Mouse (Mus musculus) lung, embryonic 14.5 days (tissue): Measurements from ENCODE around the gene Plppr2. TPM values are rescaled to one million over a fixed set of nuclear protein-coding genes. Genes with fewer than 3 reads are reported as not detected.

Experiments
- ATAC-seq: fragments of 200-750 bp; cut with Nextera tagmentation; 2 replicates; pipeline ENCODE4 v1.8.0; 2017; ENCODE audit warnings: mild to moderate bottlenecking, moderate TSS enrichment, moderate library complexity; ENCODE audit not compliant: insufficient read depth
- DNase-seq: peaks from one replicate; pipeline ENCODE4 v3.0.0-alpha.2; 2015
- H3K27ac ChIP-seq: fragments of 300-500 bp; sonication (generic); 2 replicates; pipeline ENCODE4 v1.5.1; 2014; ENCODE audit warnings: low read depth, mild to moderate bottlenecking, moderate library complexity
- H3K27me3 ChIP-seq: fragments of 300-500 bp; sonication (generic); 2 replicates; pipeline ENCODE4 v1.6.1; 2014; ENCODE audit warnings: low read length, control low read depth; ENCODE audit not compliant: insufficient read depth
- H3K36me3 ChIP-seq: fragments of 300-500 bp; sonication (generic); 2 replicates; pipeline ENCODE4 v1.6.1; 2014; ENCODE audit warnings: control low read depth; ENCODE audit not compliant: insufficient read depth
- H3K4me1 ChIP-seq: fragments of 300-500 bp; sonication (generic); 2 replicates; pipeline ENCODE4 v1.6.1; 2014; ENCODE audit warnings: antibody characterized with exemption, control low read depth; ENCODE audit not compliant: insufficient read depth
- H3K4me2 ChIP-seq: fragments of 300-500 bp; sonication (generic); 2 replicates; pipeline ENCODE4 v1.6.1; 2014; ENCODE audit warnings: mild to moderate bottlenecking
- H3K4me3 ChIP-seq: fragments of 300-500 bp; sonication (generic); 2 replicates; pipeline ENCODE4 v1.5.1; 2014; ENCODE audit warnings: low read depth, low read length
- H3K9ac ChIP-seq: fragments of 300-500 bp; sonication (generic); 2 replicates; pipeline ENCODE4 v1.6.1; 2014
- H3K9me3 ChIP-seq: fragments of 300-500 bp; sonication (generic); 2 replicates; pipeline ENCODE4 v1.6.1; 2016; ENCODE audit warnings: low read depth, low read length, control low read depth
- CTCF ChIP-seq: IDR thresholded peaks from 2 replicates; pipeline ENCODE4 v1.5.1; 2016; ENCODE audit warnings: antibody characterized with exemption, low read depth
- WGBS: fragments of 180-500 bp; shearing (Covaris S2); extraction: QIAGEN DNeasy Blood & Tissue Kit; methylation state at CpG from one replicate; pipeline ENCODE4 v1.1.7; 2014; 5-methylcytosine and 5-hydroxymethylcytosine counted together
- polyA plus RNA-seq: library from polyadenylated mRNA; unstranded; fragments of >200 nt; fragmentation: Nextera tagmentation; extraction: Ambion mirVana; gene quantifications from 2 replicates; pipeline ENCODE4 v1.2.1, GENCODE M21; 2014

Plppr2 gene
- 7.7 and 10.2 TPM in 2 replicates for polyA plus RNA-seq

DNA sequence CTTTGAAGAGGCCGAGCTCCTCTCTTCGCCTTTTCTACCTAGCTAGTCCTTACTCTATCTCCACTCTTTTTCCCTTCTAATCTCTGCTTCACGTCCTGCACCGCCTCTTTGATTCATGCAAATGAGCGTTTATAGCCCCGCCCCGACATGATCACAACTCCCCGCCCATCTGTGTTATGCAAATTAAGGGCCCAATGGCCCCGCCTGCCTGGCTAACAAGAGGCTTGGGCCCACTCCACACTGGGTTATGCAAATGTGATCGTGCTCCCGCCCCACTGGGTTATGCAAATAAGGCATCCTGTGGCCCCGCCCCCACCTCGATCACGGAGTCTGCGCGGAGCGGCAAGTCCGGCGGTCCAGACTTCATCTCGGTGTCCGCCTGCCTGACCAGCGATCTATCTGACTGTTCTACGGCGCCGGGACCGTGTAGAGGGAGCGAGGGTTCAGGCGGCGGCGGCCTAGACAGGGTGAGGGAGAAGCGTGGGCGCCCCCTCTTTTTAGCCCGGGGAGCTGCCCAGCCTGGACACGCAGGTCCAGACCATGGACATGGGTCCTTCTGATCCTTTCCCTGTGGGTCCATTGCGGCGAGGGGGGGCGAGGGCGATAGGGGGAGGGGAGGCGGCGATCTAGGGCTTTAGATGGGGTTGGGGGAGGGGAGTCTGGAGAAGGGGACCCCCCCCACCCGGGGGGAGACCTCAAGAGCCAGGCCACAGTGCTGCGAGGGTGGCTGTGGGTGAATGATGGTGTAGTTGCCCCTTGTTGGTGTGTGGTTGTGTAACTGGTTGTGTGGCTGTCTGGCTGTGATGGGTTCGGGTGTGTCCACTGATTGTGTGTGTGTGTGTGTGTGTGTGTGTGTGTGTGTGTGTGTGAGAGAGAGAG, at the start of gene Plppr2:
Gene Plppr2, plus strand, starts transcription at position 342 of the 879 bp plus-strand sequence.
- H3K9ac ChIP-seq = peak within 1 kb of the TSS; percentile 49
- peak within 1 kb of the TSS; percentile 75 for H3K4me2 ChIP-seq
- no peaks in the 10 kb centered on the region for H3K27me3 ChIP-seq
- no peaks in the 10 kb centered on the region for H3K9me3 ChIP-seq
- WGBS = 2% methylated on average over 42 of the region's 43 CpGs
- H3K27ac ChIP-seq = no peak within 1 kb of the TSS
- peak within 1 kb of the TSS; percentile 52 for H3K4me3 ChIP-seq
- no peaks in the 10 kb centered on the region for H3K36me3 ChIP-seq
- TF ChIP-seq CTCF = no peak
- peak; percentile 98 for ATAC-seq
- peak; percentile 99 for DNase-seq
- peaks cover 3% of the 10 kb centered on the region; the same call in 1 of the 2 replicates for H3K4me1 ChIP-seq

GRCm38 (mm10) chr9:21889229-21889628, 47.6 kb upstream of the Plppr2 start:
- ATAC-seq = no peak
- H3K4me2 ChIP-seq = no peak overlapping the region
- 53% methylated on average over 3 of the region's 3 CpGs for WGBS
- no peak for DNase-seq
- no peaks in the 10 kb centered on the region for H3K9me3 ChIP-seq
- no peak overlapping the region for H3K27ac ChIP-seq
- no peaks in the 10 kb centered on the region for H3K4me1 ChIP-seq
- H3K27me3 ChIP-seq = no peaks in the 10 kb centered on the region
- H3K36me3 ChIP-seq = no peaks in the 10 kb centered on the region
- no peak for TF ChIP-seq CTCF
- no peak overlapping the region for H3K4me3 ChIP-seq
- H3K9ac ChIP-seq = no peak overlapping the region

DNA sequence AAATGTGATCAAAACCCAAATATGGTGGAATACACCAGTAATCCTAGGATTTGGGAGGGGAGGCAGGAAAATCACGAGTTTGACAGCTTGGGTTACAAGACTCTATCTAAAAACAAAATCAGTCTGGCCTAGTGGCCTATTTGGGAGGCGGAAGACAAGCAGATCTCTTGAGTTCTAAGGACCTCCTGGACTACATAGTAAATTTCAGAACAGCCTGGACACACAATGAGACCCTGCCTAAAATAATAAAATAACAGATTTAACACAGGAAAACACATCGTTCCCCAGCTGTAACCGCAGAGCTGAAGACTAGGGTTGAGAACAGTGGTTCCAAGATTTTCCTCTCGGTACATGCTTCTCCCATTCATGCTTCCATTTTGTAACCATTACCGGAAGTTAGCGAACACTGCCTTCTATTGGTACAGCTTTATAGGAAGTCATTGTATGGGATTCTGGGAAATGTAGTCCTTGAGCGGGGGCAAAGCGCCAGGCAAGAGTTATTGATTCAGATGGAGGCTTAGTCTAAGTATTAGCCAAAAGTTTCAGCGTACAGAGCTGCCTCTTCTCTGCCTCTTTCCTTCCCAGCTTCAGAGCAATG, 35.5 kb upstream of the Plppr2 start:
- 10% methylated on average over 10 of the region's 10 CpGs for WGBS
- peak overlapping the region; percentile 18; the same call in 1 of the 2 replicates for H3K9ac ChIP-seq
- no peaks in the 10 kb centered on the region for H3K9me3 ChIP-seq
- H3K4me1 ChIP-seq = no peaks in the 10 kb centered on the region
- H3K4me2 ChIP-seq = peak overlapping the region; percentile 56
- no peak overlapping the region for H3K27ac ChIP-seq
- no peaks in the 10 kb centered on the region for H3K36me3 ChIP-seq
- TF ChIP-seq CTCF = peak; percentile 27; the same call in 1 of the 2 replicates
- DNase-seq = peak; percentile 92
- no peaks in the 10 kb centered on the region for H3K27me3 ChIP-seq
- H3K4me3 ChIP-seq = peak overlapping the region; percentile 28
- peak; percentile 90 for ATAC-seq

GRCm38 (mm10) chr9:21904031-21904430, 32.8 kb upstream of the Plppr2 start:
- Histone ChIP-seq H3K4me1 (no peaks in the 10 kb centered on the region), H3K9me3 (no peaks in the 10 kb centered on the region), H3K27me3 (no peaks in the 10 kb centered on the region), H3K9ac (no peak overlapping the region), H3K27ac (no peak overlapping the region), H3K4me3 (no peak overlapping the region), H3K36me3 (no peaks in the 10 kb centered on the region), H3K4me2 (no peak overlapping the region)
- no peak for TF ChIP-seq CTCF
- ATAC-seq = no peak
- 78% methylated on average over 4 of the region's 4 CpGs for WGBS
- no peak for DNase-seq

DNA sequence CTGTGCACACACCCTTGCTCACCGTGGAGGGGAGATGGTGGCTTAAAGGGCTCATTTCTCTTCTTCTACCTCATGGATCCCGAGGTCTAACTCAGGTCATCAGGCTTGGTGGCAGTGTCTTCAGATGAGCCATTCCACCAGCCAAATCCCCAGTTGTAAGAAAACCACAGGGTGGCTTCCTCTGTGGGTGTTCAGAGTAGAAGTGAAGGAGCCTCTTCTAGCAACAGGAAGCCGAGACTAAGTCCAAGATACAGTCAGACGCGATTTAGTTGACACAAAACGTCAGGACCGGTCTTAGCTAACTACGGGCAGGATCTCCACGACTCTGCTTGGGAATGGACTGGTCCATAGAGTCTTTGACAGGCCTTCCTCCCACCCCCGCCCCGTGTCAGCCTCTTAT, 28.6 kb upstream of the Plppr2 start:
- Histone ChIP-seq H3K36me3 (no peaks in the 10 kb centered on the region), H3K9ac (no peak overlapping the region), H3K27ac (no peak overlapping the region), H3K27me3 (no peaks in the 10 kb centered on the region), H3K4me1 (no peaks in the 10 kb centered on the region), H3K4me3 (no peak overlapping the region), H3K4me2 (no peak overlapping the region), H3K9me3 (no peaks in the 10 kb centered on the region)
- no peak for TF ChIP-seq CTCF
- 72% methylated on average over 11 of the region's 11 CpGs for whole genome bisulfite sequencing
- no peak for DNase-seq
- ATAC-seq = no peak

DNA sequence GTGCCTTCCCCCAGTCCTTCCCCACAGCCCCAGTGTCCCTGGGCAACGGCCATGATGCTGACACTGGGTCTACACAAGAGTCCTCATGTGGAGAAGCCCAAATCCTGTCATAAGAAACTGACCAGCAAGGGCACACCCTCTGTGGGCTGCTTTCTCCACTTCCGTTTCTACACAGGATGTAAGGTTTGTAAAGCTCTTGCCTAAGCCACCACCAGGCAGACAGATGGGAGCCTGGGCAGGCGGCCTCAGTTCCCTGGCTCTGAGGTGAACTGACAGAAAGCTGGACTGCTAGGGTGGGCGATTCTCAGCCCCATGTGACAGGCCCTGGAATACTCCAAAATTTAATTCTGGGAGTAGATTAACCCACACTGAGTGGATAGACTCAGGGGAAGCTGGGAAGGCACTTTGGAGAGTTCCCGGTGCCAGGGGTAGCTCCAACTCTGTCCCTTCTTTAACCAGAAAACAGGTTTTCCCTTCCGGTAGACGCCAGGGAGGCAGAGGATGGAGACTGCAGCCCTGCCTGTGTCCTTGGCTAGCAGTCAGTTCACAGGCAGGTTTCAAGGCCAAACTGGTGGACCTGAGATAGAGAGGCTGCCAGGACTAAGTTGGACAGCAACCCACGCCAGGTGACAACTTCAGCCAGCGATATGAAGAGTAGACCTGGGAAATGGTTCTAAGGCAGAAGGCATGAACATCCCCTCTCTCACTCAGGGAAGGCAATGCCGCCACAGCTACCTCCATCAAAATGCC, 27.2 kb upstream of the Plppr2 start:
- Histone ChIP-seq H3K27me3 (no peaks in the 10 kb centered on the region), H3K4me3 (no peak overlapping the region), H3K27ac (no peak overlapping the region), H3K4me1 (no peaks in the 10 kb centered on the region), H3K4me2 (no peak overlapping the region), H3K9ac (no peak overlapping the region), H3K9me3 (no peaks in the 10 kb centered on the region), H3K36me3 (no peaks in the 10 kb centered on the region)
- ATAC-seq (no peak), DNase-seq (no peak)
- WGBS = 75% methylated on average over 10 of the region's 10 CpGs
- no peak for TF ChIP-seq CTCF
